ENCODE assay signal across 9 mouse cellular contexts in the genomic region with DNA sequence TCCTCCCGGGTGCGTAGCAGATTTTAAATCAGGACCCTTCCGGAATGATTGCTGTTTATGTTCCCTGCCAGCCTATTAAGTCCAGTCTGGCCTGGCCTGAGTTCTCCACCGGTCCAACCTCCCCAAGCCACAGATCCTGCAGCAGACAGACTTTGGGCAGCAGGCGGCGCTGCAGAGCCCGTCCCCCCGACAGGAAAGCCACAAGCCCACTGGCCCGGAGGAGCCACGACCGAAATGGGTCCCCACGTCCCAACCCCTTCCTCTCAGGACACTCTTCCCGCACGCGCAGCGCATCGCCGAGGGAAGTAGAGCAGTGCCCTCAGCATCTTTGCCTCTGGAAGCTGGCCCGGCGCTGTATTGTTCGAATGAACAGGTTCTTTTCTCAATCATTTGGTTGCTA. TPM values are rescaled to one million over a fixed set of nuclear protein-coding genes. Genes with fewer than 3 reads are reported as not detected.
A peak's percentile ranks its signal among the peaks of the same experiment; 100 is the strongest.
DNase-seq lines count a peak whose midpoint lies in the region; ATAC-seq lines count a peak whose summit lies in the region.
"Had no signal": no experiment of that assay in that cellular context is flagged by ENCODE, and none has a peak within 500 bp of the region (broad histone marks: within the 10 kb centered on the region; RNA-seq: fewer than 3 reads in every experiment).

No protein-coding gene starts in this region.

- WGBS in embryonic facial prominence, embryonic 12.5 days = 4% methylated on average over 21 of the region's 21 CpGs
- WGBS in heart, embryonic 10.5 days = 5% methylated on average over 21 of the region's 21 CpGs
- WGBS in limb, embryonic 15.5 days = 3% methylated on average over 21 of the region's 21 CpGs
- WGBS in stomach, embryonic 14.5 days = 3% methylated on average over 21 of the region's 21 CpGs

- peak; percentile 88 for DNase-seq in heart, embryonic 10.5 days (ENCODE audit: low spot score)
- DNase-seq in kidney, adult 8-10 months = peak; percentile 47 to 57
- DNase-seq in naive thymus-derived CD4-positive, alpha-beta T cell, adult 2 months (ENCODE audit: low read depth) = peak; percentile 40

- peak overlapping the region; percentile 91 for H3K4me3 ChIP-seq in megakaryocyte, embryonic 14.5 days (replicated peaks)
- peak overlapping the region; percentile 67 for H3K4me3 ChIP-seq in embryonic facial prominence, embryonic 12.5 days
- H3K4me3 ChIP-seq in heart, embryonic 10.5 days = peak overlapping the region; percentile 82
- H3K4me3 ChIP-seq in limb, embryonic 15.5 days = peak overlapping the region; percentile 63
- peak overlapping the region; percentile 68 for H3K4me3 ChIP-seq in stomach, embryonic 14.5 days (ENCODE audit: low read depth, low read length)

- ATAC-seq in megakaryocyte, adult 5-6 weeks (ENCODE audit: poor library complexity, severe bottlenecking) = no peak
- ATAC-seq in embryonic facial prominence, embryonic 12.5 days (ENCODE audit: insufficient number of reproducible peaks, insufficient read depth, low FRiP score, low TSS enrichment) = 0 out of 2 replicates have a peak, but pooled peaks have one; percentile 54
- 0 out of 2 replicates have a peak, but pooled peaks have one; percentile 63 for ATAC-seq in limb, embryonic 15.5 days (ENCODE audit: insufficient number of reproducible peaks, low FRiP score, low TSS enrichment, low read depth)
- ATAC-seq in stomach, embryonic 14.5 days (ENCODE audit: insufficient number of reproducible peaks, insufficient read depth, low FRiP score, low read depth) = peak; percentile 19; the same call in 1 of the 2 replicates

- peak overlapping the region; percentile 73 for H3K4me2 ChIP-seq in embryonic facial prominence, embryonic 12.5 days (replicated peaks)
- H3K4me2 ChIP-seq in limb, embryonic 15.5 days = peak overlapping the region; percentile 89
- H3K4me2 ChIP-seq in stomach, embryonic 14.5 days (replicated peaks; ENCODE audit: low read depth, low read length) = peak overlapping the region; percentile 88

- H3K36me3 ChIP-seq in megakaryocyte, embryonic 14.5 days (replicated peaks; ENCODE audit: low read length) = no peaks in the 10 kb centered on the region
- H3K36me3 ChIP-seq in embryonic facial prominence, embryonic 12.5 days = no peaks in the 10 kb centered on the region
- no peaks in the 10 kb centered on the region for H3K36me3 ChIP-seq in heart, embryonic 10.5 days
- no peaks in the 10 kb centered on the region for H3K36me3 ChIP-seq in limb, embryonic 15.5 days
- H3K36me3 ChIP-seq in stomach, embryonic 14.5 days (ENCODE audit: control insufficient read depth, insufficient read depth, low read length) = no peaks in the 10 kb centered on the region

- peaks cover 11% of the 10 kb centered on the region for H3K9me3 ChIP-seq in megakaryocyte, embryonic 14.5 days
- H3K9me3 ChIP-seq in embryonic facial prominence, embryonic 12.5 days = no peaks in the 10 kb centered on the region
- no peaks in the 10 kb centered on the region for H3K9me3 ChIP-seq in heart, embryonic 10.5 days
- H3K9me3 ChIP-seq in limb, embryonic 15.5 days = no peaks in the 10 kb centered on the region
- no peaks in the 10 kb centered on the region for H3K9me3 ChIP-seq in stomach, embryonic 14.5 days (ENCODE audit: control insufficient read depth, low read depth, low read length)

- peaks cover 19% of the 10 kb centered on the region for H3K4me1 ChIP-seq in megakaryocyte, embryonic 14.5 days
- H3K4me1 ChIP-seq in embryonic facial prominence, embryonic 12.5 days = no peaks in the 10 kb centered on the region
- H3K4me1 ChIP-seq in heart, embryonic 10.5 days = peaks cover 16% of the 10 kb centered on the region
- H3K4me1 ChIP-seq in limb, embryonic 15.5 days = peaks cover 16% of the 10 kb centered on the region
- 0 out of 2 replicates have a peak, but pooled peaks cover 2% of the 10 kb centered on the region for H3K4me1 ChIP-seq in stomach, embryonic 14.5 days (ENCODE audit: control insufficient read depth, insufficient read depth, low read length)

- H3K27me3 ChIP-seq in megakaryocyte, embryonic 14.5 days (replicated peaks) = peaks cover 72% of the 10 kb centered on the region
- H3K27me3 ChIP-seq in embryonic facial prominence, embryonic 12.5 days = peaks cover 9% of the 10 kb centered on the region
- H3K27me3 ChIP-seq in heart, embryonic 10.5 days (ENCODE audit: insufficient read depth, poor library complexity, severe bottlenecking) = peaks cover 20% of the 10 kb centered on the region
- H3K27me3 ChIP-seq in limb, embryonic 15.5 days = peaks cover 24% of the 10 kb centered on the region
- no peaks in the 10 kb centered on the region for H3K27me3 ChIP-seq in stomach, embryonic 14.5 days (ENCODE audit: control insufficient read depth, insufficient read depth, low read length)
- H3K27me3 ChIP-seq: CH12.LX had no signal

- no peak overlapping the region for H3K9ac ChIP-seq in embryonic facial prominence, embryonic 12.5 days
- no peak overlapping the region for H3K9ac ChIP-seq in limb, embryonic 15.5 days
- no peak overlapping the region for H3K9ac ChIP-seq in stomach, embryonic 14.5 days (replicated peaks; ENCODE audit: low read depth, low read length)

- H3K27ac ChIP-seq in embryonic facial prominence, embryonic 12.5 days = no peak overlapping the region
- H3K27ac ChIP-seq in heart, embryonic 10.5 days = peak overlapping the region; percentile 91; the same call in 1 of the 2 replicates
- H3K27ac ChIP-seq in limb, embryonic 15.5 days = no peak overlapping the region
- no peak overlapping the region for H3K27ac ChIP-seq in stomach, embryonic 14.5 days (ENCODE audit: low read length)

RNA-seq across cellular contexts. Expression of a gene that starts 1.1 kb away (rescaled TPM):
- not detected in 2 replicates for polyA plus RNA-seq in megakaryocyte, embryonic 14.5 days (2012; ENCODE audit: insufficient read depth, low replicate concordance)
- total RNA-seq in megakaryocyte, adult 5-6 weeks (2015) = not detected in 2 replicates
- total RNA-seq in megakaryocyte, adult 5-6 weeks (2017) = not detected in 2 replicates
- polyA plus RNA-seq in embryonic facial prominence, embryonic 12.5 days (2016; fragmentation: Nextera tagmentation; extraction: Ambion mirVana) = 5.9 and 9.5 TPM in 2 replicates
- 3.7 and 4.7 TPM in 2 replicates for polyA plus RNA-seq in heart, embryonic 10.5 days (2016; fragmentation: Nextera tagmentation; extraction: Ambion mirVana)
- polyA plus RNA-seq in limb, embryonic 15.5 days (2015; fragmentation: Nextera tagmentation; extraction: Ambion mirVana) = 2.2 and 2.5 TPM in 2 replicates
- polyA plus RNA-seq in stomach, embryonic 14.5 days (2014; fragmentation: Nextera tagmentation; extraction: Ambion mirVana) = 6.7 and 8.6 TPM in 2 replicates
- total RNA-seq: CH12.LX had no signal
